Mouse (Mus musculus): ENCODE data around the gene Cdpf1. TPM values are rescaled to one million over a fixed set of nuclear protein-coding genes. Genes with fewer than 3 reads are reported as not detected.
A peak's percentile ranks its signal among the peaks of the same experiment; 100 is the strongest.

The Cdpf1 gene
- polyA plus RNA-seq, 1 experiment from 2014 or later = 37.4 TPM

GRCm38 (mm10) chr15:85832599-85832998 is 21.1 kb upstream of the Cdpf1 start:
- H3K4me1 ChIP-seq (ENCODE audit: insufficient read depth, low read length) = peaks cover 7% of the 10 kb centered on the region
- H3K36me3 ChIP-seq (ENCODE audit: insufficient read depth, low read length) = no peaks in the 10 kb centered on the region
- peak overlapping the region; percentile 58 for H3K4me3 ChIP-seq (ENCODE audit: low read length)
- H3K27me3 ChIP-seq (ENCODE audit: insufficient read depth, low read length) = no peaks in the 10 kb centered on the region
- H3K27ac ChIP-seq (ENCODE audit: low read length) = no peak overlapping the region
- 44% methylated on average over 8 of the region's 8 CpGs for WGBS
- H3K9ac ChIP-seq (replicated peaks; ENCODE audit: low read length) = peak overlapping the region; percentile 68
- no peak for ATAC-seq (ENCODE audit: low FRiP score, low TSS enrichment)
- peak overlapping the region; percentile 84 for H3K4me2 ChIP-seq (replicated peaks; ENCODE audit: low read depth, low read length)
- H3K9me3 ChIP-seq (ENCODE audit: low read length) = no peaks in the 10 kb centered on the region

GRCm38 (mm10) chr15:85831954-85832590 is 20.6 kb upstream of the Cdpf1 start, which contains the start of gene Ttc38:
Gene Ttc38, plus strand, starts transcription at chr15:85832306.
- Histone ChIP-seq H3K4me2 (replicated peaks; ENCODE audit: low read depth, low read length) (peak within 1 kb of the TSS; percentile 84), H3K36me3 (ENCODE audit: insufficient read depth, low read length) (no peaks in the 10 kb centered on the region), H3K27me3 (ENCODE audit: insufficient read depth, low read length) (no peaks in the 10 kb centered on the region), H3K27ac (ENCODE audit: low read length) (no peak within 1 kb of the TSS), H3K9me3 (ENCODE audit: low read length) (no peaks in the 10 kb centered on the region), H3K9ac (replicated peaks; ENCODE audit: low read length) (peak within 1 kb of the TSS; percentile 68), H3K4me3 (ENCODE audit: low read length) (peak within 1 kb of the TSS; percentile 58), H3K4me1 (ENCODE audit: insufficient read depth, low read length) (peaks cover 7% of the 10 kb centered on the region)
- WGBS = under 1% methylated on average over 27 of the region's 27 CpGs
- ATAC-seq (ENCODE audit: low FRiP score, low TSS enrichment) = peak; percentile 88

GRCm38 (mm10) chr15:85829470-85829869 is 18.0 kb upstream of the Cdpf1 start:
- H3K9ac ChIP-seq (replicated peaks; ENCODE audit: low read length) = no peak overlapping the region
- no peaks in the 10 kb centered on the region for H3K27me3 ChIP-seq (ENCODE audit: insufficient read depth, low read length)
- ATAC-seq (ENCODE audit: low FRiP score, low TSS enrichment) = no peak
- peaks cover 7% of the 10 kb centered on the region for H3K4me1 ChIP-seq (ENCODE audit: insufficient read depth, low read length)
- H3K9me3 ChIP-seq (ENCODE audit: low read length) = no peaks in the 10 kb centered on the region
- no peak overlapping the region for H3K4me2 ChIP-seq (replicated peaks; ENCODE audit: low read depth, low read length)
- H3K36me3 ChIP-seq (ENCODE audit: insufficient read depth, low read length) = no peaks in the 10 kb centered on the region
- no peak overlapping the region for H3K4me3 ChIP-seq (ENCODE audit: low read length)
- 74% methylated on average over 5 of the region's 5 CpGs for WGBS
- no peak overlapping the region for H3K27ac ChIP-seq (ENCODE audit: low read length)

GRCm38 (mm10) chr15:85828071-85828470 is 16.6 kb upstream of the Cdpf1 start:
- H3K4me3 ChIP-seq (ENCODE audit: low read length) = no peak overlapping the region
- H3K27me3 ChIP-seq (ENCODE audit: insufficient read depth, low read length) = no peaks in the 10 kb centered on the region
- no peak overlapping the region for H3K9ac ChIP-seq (replicated peaks; ENCODE audit: low read length)
- 85% methylated on average over 4 of the region's 4 CpGs for WGBS
- peaks cover 7% of the 10 kb centered on the region for H3K4me1 ChIP-seq (ENCODE audit: insufficient read depth, low read length)
- H3K36me3 ChIP-seq (ENCODE audit: insufficient read depth, low read length) = no peaks in the 10 kb centered on the region
- H3K4me2 ChIP-seq (replicated peaks; ENCODE audit: low read depth, low read length) = no peak overlapping the region
- no peaks in the 10 kb centered on the region for H3K9me3 ChIP-seq (ENCODE audit: low read length)
- H3K27ac ChIP-seq (ENCODE audit: low read length) = no peak overlapping the region
- ATAC-seq (ENCODE audit: low FRiP score, low TSS enrichment) = no peak

- Histone ChIP-seq H3K4me3 (ENCODE audit: low read length) (no peak overlapping the region), H3K27me3 (ENCODE audit: insufficient read depth, low read length) (no peaks in the 10 kb centered on the region), H3K4me1 (ENCODE audit: insufficient read depth, low read length) (peaks cover 6% of the 10 kb centered on the region; the same call in 1 of the 2 replicates), H3K4me2 (replicated peaks; ENCODE audit: low read depth, low read length) (no peak overlapping the region), H3K9ac (replicated peaks; ENCODE audit: low read length) (no peak overlapping the region), H3K27ac (ENCODE audit: low read length) (no peak overlapping the region), H3K36me3 (ENCODE audit: insufficient read depth, low read length) (no peaks in the 10 kb centered on the region), H3K9me3 (ENCODE audit: low read length) (no peaks in the 10 kb centered on the region)
- 44% methylated on average over 5 of the region's 5 CpGs for WGBS
- no peak for ATAC-seq (ENCODE audit: low FRiP score, low TSS enrichment)
Observed at GRCm38 (mm10) chr15:85826676-85827075, 15.2 kb upstream of the Cdpf1 start.

- Histone ChIP-seq H3K27me3 (ENCODE audit: insufficient read depth, low read length) (peaks cover 10% of the 10 kb centered on the region; the same call in 1 of the 2 replicates), H3K4me2 (replicated peaks; ENCODE audit: low read depth, low read length) (peak overlapping the region; percentile 96), H3K9me3 (ENCODE audit: low read length) (peaks cover 20% of the 10 kb centered on the region), H3K36me3 (ENCODE audit: insufficient read depth, low read length) (no peaks in the 10 kb centered on the region), H3K4me3 (ENCODE audit: low read length) (peak overlapping the region; percentile 53), H3K27ac (ENCODE audit: low read length) (no peak overlapping the region), H3K4me1 (ENCODE audit: insufficient read depth, low read length) (0 out of 2 replicates have a peak, but pooled peaks cover 6% of the 10 kb centered on the region), H3K9ac (replicated peaks; ENCODE audit: low read length) (peak overlapping the region; percentile 81)
- ATAC-seq (ENCODE audit: low FRiP score, low TSS enrichment) = peak; percentile 61; the same call in 1 of the 2 replicates
- WGBS = 21% methylated on average over 4 of the region's 4 CpGs
Observed at GRCm38 (mm10) chr15:85822011-85822359, 10.5 kb upstream of the Cdpf1 start.

- Histone ChIP-seq H3K36me3 (ENCODE audit: insufficient read depth, low read length) (no peaks in the 10 kb centered on the region), H3K4me3 (ENCODE audit: low read length) (peak within 1 kb of the TSS; percentile 53), H3K9me3 (ENCODE audit: low read length) (peaks cover 21% of the 10 kb centered on the region), H3K4me1 (ENCODE audit: insufficient read depth, low read length) (0 out of 2 replicates have a peak, but pooled peaks cover 6% of the 10 kb centered on the region), H3K9ac (replicated peaks; ENCODE audit: low read length) (peak within 1 kb of the TSS; percentile 81), H3K4me2 (replicated peaks; ENCODE audit: low read depth, low read length) (peak within 1 kb of the TSS; percentile 96), H3K27ac (ENCODE audit: low read length) (no peak within 1 kb of the TSS), H3K27me3 (ENCODE audit: insufficient read depth, low read length) (peaks cover 10% of the 10 kb centered on the region; the same call in 1 of the 2 replicates)
- ATAC-seq (ENCODE audit: low FRiP score, low TSS enrichment) = peak; percentile 89
- WGBS = under 1% methylated on average over 65 of the region's 65 CpGs
Observed at GRCm38 (mm10) chr15:85821203-85822010, 9.9 kb upstream of the Cdpf1 start, which contains the start of gene Pkdrej. Gene Pkdrej, minus strand, starts transcription at chr15:85821734.

- Histone ChIP-seq H3K9me3 (ENCODE audit: low read length) (peaks cover 5% of the 10 kb centered on the region), H3K4me2 (replicated peaks; ENCODE audit: low read depth, low read length) (no peak overlapping the region), H3K27ac (ENCODE audit: low read length) (no peak overlapping the region), H3K4me3 (ENCODE audit: low read length) (no peak overlapping the region), H3K4me1 (ENCODE audit: insufficient read depth, low read length) (peaks cover 14% of the 10 kb centered on the region), H3K9ac (replicated peaks; ENCODE audit: low read length) (no peak overlapping the region), H3K36me3 (ENCODE audit: insufficient read depth, low read length) (no peaks in the 10 kb centered on the region), H3K27me3 (ENCODE audit: insufficient read depth, low read length) (no peaks in the 10 kb centered on the region)
- ATAC-seq (ENCODE audit: low FRiP score, low TSS enrichment) = no peak
- WGBS = 65% methylated on average over 10 of the region's 10 CpGs
Observed at GRCm38 (mm10) chr15:85813428-85813827, 1.9 kb upstream of the Cdpf1 start.

GRCm38 (mm10) chr15:85810806-85811521 is 533 bp downstream of the Cdpf1 start:
- Histone ChIP-seq H3K9ac (replicated peaks; ENCODE audit: low read length) (peak overlapping the region; percentile 87), H3K36me3 (ENCODE audit: insufficient read depth, low read length) (no peaks in the 10 kb centered on the region), H3K4me2 (replicated peaks; ENCODE audit: low read depth, low read length) (peak overlapping the region; percentile 97), H3K27ac (ENCODE audit: low read length) (peak overlapping the region; percentile 94), H3K27me3 (ENCODE audit: insufficient read depth, low read length) (no peaks in the 10 kb centered on the region), H3K4me1 (ENCODE audit: insufficient read depth, low read length) (peaks cover 14% of the 10 kb centered on the region), H3K4me3 (ENCODE audit: low read length) (peak overlapping the region; percentile 66), H3K9me3 (ENCODE audit: low read length) (no peaks in the 10 kb centered on the region)
- WGBS = 3% methylated on average over 34 of the region's 36 CpGs
- ATAC-seq (ENCODE audit: low FRiP score, low TSS enrichment) = peak; percentile 91

Measured in kidney, embryonic 16.5 days (tissue).